ENCODE assay signal across 18 mouse cellular contexts in the genomic region with DNA sequence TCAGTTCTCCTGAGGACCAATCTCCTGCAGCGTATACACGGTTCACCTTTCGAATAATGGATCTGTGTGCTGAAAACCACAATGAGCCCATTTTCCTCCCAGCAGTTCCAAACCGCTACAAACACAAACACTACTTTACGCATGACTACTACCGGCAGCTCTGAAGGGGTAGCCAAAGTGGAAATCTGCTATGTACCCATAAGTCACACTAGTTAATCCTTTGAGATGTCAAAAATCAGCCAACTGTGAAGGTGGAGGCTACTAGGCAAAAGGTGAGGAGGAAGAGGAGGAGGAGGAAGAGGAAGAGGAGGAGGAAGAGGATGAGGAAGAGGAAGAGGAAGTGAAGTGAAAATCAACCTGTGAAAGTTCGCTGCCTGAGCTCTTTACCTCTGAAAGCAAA. TPM values are rescaled to one million over a fixed set of nuclear protein-coding genes. Genes with fewer than 3 reads are reported as not detected.
A peak's percentile ranks its signal among the peaks of the same experiment; 100 is the strongest.
DNase-seq lines count a peak whose midpoint lies in the region; ATAC-seq and TF ChIP-seq lines count a peak whose summit lies in the region.
"Had no signal": no experiment of that assay in that cellular context is flagged by ENCODE, and none has a peak within 500 bp of the region (broad histone marks: within the 10 kb centered on the region; RNA-seq: fewer than 3 reads in every experiment).

No protein-coding gene starts in this region.

- no peaks in the 10 kb centered on the region for H3K36me3 ChIP-seq in forebrain, embryonic 12.5 days (replicated peaks)
- no peaks in the 10 kb centered on the region for H3K36me3 ChIP-seq in forebrain, embryonic 11.5 days (ENCODE audit: control insufficient read depth, insufficient read depth, low read length)
- H3K36me3 ChIP-seq in kidney, embryonic 14.5 days (ENCODE audit: control insufficient read depth, insufficient read depth, low read length) = no peaks in the 10 kb centered on the region
- no peaks in the 10 kb centered on the region for H3K36me3 ChIP-seq in liver, embryonic 12.5 days

- TF ChIP-seq POLR2A in cerebellum, adult 2 months (IDR thresholded peaks at IDR 0.05; ENCODE audit: borderline replicate concordance, insufficient read depth, low read length) = no peak

- H3K27me3 ChIP-seq in forebrain, embryonic 12.5 days = peaks cover 4% of the 10 kb centered on the region; the same call in 1 of the 2 replicates
- no peaks in the 10 kb centered on the region for H3K27me3 ChIP-seq in forebrain, embryonic 11.5 days (ENCODE audit: control insufficient read depth, insufficient read depth, low read length)
- H3K27me3 ChIP-seq in kidney, embryonic 14.5 days (ENCODE audit: control insufficient read depth, insufficient read depth, low read length) = no peaks in the 10 kb centered on the region
- H3K27me3 ChIP-seq in liver, embryonic 12.5 days (replicated peaks) = no peaks in the 10 kb centered on the region
- H3K27me3 ChIP-seq in cerebellum, adult 2 months (ENCODE audit: control insufficient read depth, insufficient read depth, low read length) = no peaks in the 10 kb centered on the region

- peaks cover 29% of the 10 kb centered on the region for H3K4me1 ChIP-seq in forebrain, embryonic 12.5 days
- H3K4me1 ChIP-seq in forebrain, embryonic 11.5 days (replicated peaks; ENCODE audit: control insufficient read depth, insufficient read depth, low read length) = peaks cover 5% of the 10 kb centered on the region; the same call in 1 of the 2 replicates
- H3K4me1 ChIP-seq in kidney, embryonic 14.5 days (ENCODE audit: control insufficient read depth, insufficient read depth, low read length) = peaks cover 41% of the 10 kb centered on the region
- H3K4me1 ChIP-seq in liver, embryonic 12.5 days = peaks cover 48% of the 10 kb centered on the region
- H3K4me1 ChIP-seq in cerebellum, adult 2 months (ENCODE audit: control insufficient read depth, insufficient read depth, low read length) = 0 out of 2 replicates have a peak, but pooled peaks cover 5% of the 10 kb centered on the region

- no peaks in the 10 kb centered on the region for H3K9me3 ChIP-seq in forebrain, embryonic 12.5 days
- no peaks in the 10 kb centered on the region for H3K9me3 ChIP-seq in forebrain, embryonic 11.5 days (ENCODE audit: control insufficient read depth, low read length)
- H3K9me3 ChIP-seq in kidney, embryonic 14.5 days (ENCODE audit: control insufficient read depth, low read length) = no peaks in the 10 kb centered on the region
- no peaks in the 10 kb centered on the region for H3K9me3 ChIP-seq in liver, embryonic 12.5 days (replicated peaks)
- H3K9me3 ChIP-seq: G1E had no signal

- H3K27ac ChIP-seq in forebrain, embryonic 12.5 days = no peak overlapping the region
- H3K27ac ChIP-seq in forebrain, embryonic 11.5 days (ENCODE audit: low read depth, low read length) = no peak overlapping the region
- H3K27ac ChIP-seq in kidney, embryonic 14.5 days (ENCODE audit: low read depth, low read length) = no peak overlapping the region
- no peak overlapping the region for H3K27ac ChIP-seq in liver, embryonic 12.5 days
- no peak overlapping the region for H3K27ac ChIP-seq in cerebellum, adult 2 months (ENCODE audit: insufficient read depth, low read length)
- H3K27ac ChIP-seq: heart, adult 2 months had no signal

- no peak overlapping the region for H3K4me3 ChIP-seq in forebrain, embryonic 12.5 days (replicated peaks)
- H3K4me3 ChIP-seq in forebrain, embryonic 11.5 days (ENCODE audit: low read depth, low read length) = no peak overlapping the region
- no peak overlapping the region for H3K4me3 ChIP-seq in kidney, embryonic 14.5 days (ENCODE audit: low read length)
- H3K4me3 ChIP-seq in liver, embryonic 12.5 days = no peak overlapping the region
- H3K4me3 ChIP-seq in cerebellum, adult 2 months (replicated peaks; ENCODE audit: insufficient read depth, low read depth, low read length) = no peak overlapping the region
- H3K4me3 ChIP-seq: heart, adult 2 months had no signal

- no peak overlapping the region for H3K9ac ChIP-seq in forebrain, embryonic 12.5 days
- no peak overlapping the region for H3K9ac ChIP-seq in forebrain, embryonic 11.5 days (ENCODE audit: low read length)
- H3K9ac ChIP-seq in kidney, embryonic 14.5 days (ENCODE audit: low read depth, low read length) = no peak overlapping the region
- H3K9ac ChIP-seq in liver, embryonic 12.5 days = no peak overlapping the region

- H3K4me2 ChIP-seq in forebrain, embryonic 12.5 days = peak overlapping the region; percentile 75; the same call in 1 of the 2 replicates
- H3K4me2 ChIP-seq in forebrain, embryonic 11.5 days (ENCODE audit: low read depth, low read length, severe bottlenecking) = no peak overlapping the region
- H3K4me2 ChIP-seq in kidney, embryonic 14.5 days (replicated peaks; ENCODE audit: low read depth, low read length) = peak overlapping the region; percentile 12; the same call in 1 of the 2 replicates
- peak overlapping the region; percentile 97; the same call in 1 of the 2 replicates for H3K4me2 ChIP-seq in liver, embryonic 12.5 days

- DNase-seq in forebrain, embryonic 11.5 days (ENCODE audit: low spot score) = no peak
- no peak for DNase-seq in kidney, postnatal 10 days
- DNase-seq in A20 (ENCODE audit: low read depth, low spot score) = peak; percentile 63
- DNase-seq in cerebellum, adult 2 months = no peak
- no peak for DNase-seq in layer of hippocampus, adult 18-20 months (ENCODE audit: low spot score in 2 of 2)
- DNase-seq: adrenal gland, postnatal 36 days; cerebellum, adult 11-12 months; heart, adult 2 months; heart, postnatal 4 days; lung, adult 18-20 months; spleen, adult 18-20 months; thymus, adult 18-20 months had no signal

- no peak for TF ChIP-seq CTCF in cerebellum, adult 2 months (IDR thresholded peaks at IDR 0.05; ENCODE audit: borderline replicate concordance, insufficient read depth, low read depth, low read length)

- 87% methylated on average over 7 of the region's 7 CpGs for WGBS in forebrain, embryonic 12.5 days
- WGBS in forebrain, embryonic 11.5 days = 87% methylated on average over 7 of the region's 7 CpGs
- 53% methylated on average over 7 of the region's 7 CpGs for WGBS in kidney, embryonic 14.5 days
- WGBS in liver, embryonic 12.5 days (ENCODE audit: insufficient replicate concordance) = 76% methylated on average over 7 of the region's 7 CpGs
- WGBS in cerebellum, adult 2 months = 87% methylated on average over 7 of the region's 7 CpGs

- no peak for ATAC-seq in forebrain, embryonic 12.5 days (ENCODE audit: low FRiP score)
- no peak for ATAC-seq in forebrain, embryonic 11.5 days (replicated peaks; ENCODE audit: low FRiP score)
- ATAC-seq in kidney, embryonic 14.5 days (ENCODE audit: low FRiP score, low TSS enrichment) = no peak
- ATAC-seq in liver, embryonic 12.5 days = no peak

RNA-seq across cellular contexts. Expression of a gene that starts 1.8 kb away (rescaled TPM):
- polyA plus RNA-seq in forebrain, embryonic 12.5 days (2016; fragmentation: Nextera tagmentation; extraction: Ambion mirVana) = 19.2 and 20.7 TPM in 2 replicates
- polyA plus RNA-seq in forebrain, embryonic 11.5 days (2014; fragmentation: Nextera tagmentation; extraction: Ambion mirVana) = 10.6 and 12.3 TPM in 2 replicates
- polyA plus RNA-seq in kidney, embryonic 14.5 days (2014; fragmentation: Nextera tagmentation; extraction: Ambion mirVana) = 10.5 and 12.9 TPM in 2 replicates
- polyA plus RNA-seq in liver, embryonic 12.5 days (2016; fragmentation: Nextera tagmentation; extraction: Ambion mirVana) = 11.9 and 14.0 TPM in 2 replicates
- polyA plus RNA-seq in cerebellum, adult 2 months (2012; rRNA removed) = 15.2 and 15.4 TPM in 2 replicates
- total RNA-seq in layer of hippocampus, adult 18-20 months (2021) = 10 to 100 TPM; 11.3 to 12.2 TPM

RNA-seq across cellular contexts. Expression of a gene that starts 31.9 kb away (rescaled TPM):
- polyA plus RNA-seq in forebrain, embryonic 12.5 days (2016; fragmentation: Nextera tagmentation; extraction: Ambion mirVana) = 152 and 166 TPM in 2 replicates
- polyA plus RNA-seq in forebrain, embryonic 11.5 days (2014; fragmentation: Nextera tagmentation; extraction: Ambion mirVana) = 177 and 215 TPM in 2 replicates
- polyA plus RNA-seq in kidney, embryonic 14.5 days (2014; fragmentation: Nextera tagmentation; extraction: Ambion mirVana) = 139 and 188 TPM in 2 replicates
- polyA plus RNA-seq in liver, embryonic 12.5 days (2016; fragmentation: Nextera tagmentation; extraction: Ambion mirVana) = 217 and 229 TPM in 2 replicates
- polyA plus RNA-seq in cerebellum, adult 2 months (2012; rRNA removed) = 71.2 and 74.3 TPM in 2 replicates
- 10 to 100 TPM; 90.4 to 96.3 TPM for total RNA-seq in layer of hippocampus, adult 18-20 months (2021)

RNA-seq across cellular contexts. Expression of a gene that starts 55.5 kb away (rescaled TPM):
- polyA plus RNA-seq in forebrain, embryonic 12.5 days (2016; fragmentation: Nextera tagmentation; extraction: Ambion mirVana) = 18.5 and 19.6 TPM in 2 replicates
- polyA plus RNA-seq in forebrain, embryonic 11.5 days (2014; fragmentation: Nextera tagmentation; extraction: Ambion mirVana) = 21.0 and 22.3 TPM in 2 replicates
- 19.5 and 22.0 TPM in 2 replicates for polyA plus RNA-seq in kidney, embryonic 14.5 days (2014; fragmentation: Nextera tagmentation; extraction: Ambion mirVana)
- 12.0 and 14.7 TPM in 2 replicates for polyA plus RNA-seq in liver, embryonic 12.5 days (2016; fragmentation: Nextera tagmentation; extraction: Ambion mirVana)
- polyA plus RNA-seq in cerebellum, adult 2 months (2012; rRNA removed) = 14.2 and 17.7 TPM in 2 replicates
- total RNA-seq in layer of hippocampus, adult 18-20 months (2021) = 10 to 100 TPM in 1 of 2 experiments, 1 to 10 TPM in 1; 9.0 to 11.8 TPM

RNA-seq across cellular contexts. Expression of a gene that starts 58.2 kb away (rescaled TPM):
- not detected in 2 replicates for polyA plus RNA-seq in forebrain, embryonic 12.5 days (2016; fragmentation: Nextera tagmentation; extraction: Ambion mirVana)
- polyA plus RNA-seq in forebrain, embryonic 11.5 days (2014; fragmentation: Nextera tagmentation; extraction: Ambion mirVana) = 0.09 TPM in 1 of 2 replicates, not detected in the other
- polyA plus RNA-seq in kidney, embryonic 14.5 days (2014; fragmentation: Nextera tagmentation; extraction: Ambion mirVana) = not detected in 2 replicates
- polyA plus RNA-seq in liver, embryonic 12.5 days (2016; fragmentation: Nextera tagmentation; extraction: Ambion mirVana) = not detected in 2 replicates
- polyA plus RNA-seq in cerebellum, adult 2 months (2012; rRNA removed) = not detected in 2 replicates
- not detected for total RNA-seq in layer of hippocampus, adult 18-20 months (2021)
- total RNA-seq: G1E; heart, adult 2 months; heart, postnatal 4 days; megakaryocyte, adult 5-6 weeks had no signal
- polyA plus RNA-seq: G1E; heart, adult 2 months; large intestine, adult 2 months had no signal
